Mouse (Mus musculus) Muller cell, postnatal 12 days (primary cell): Measurements from ENCODE around the gene Lpcat1.
A peak's percentile ranks its signal among the peaks of the same experiment; 100 is the strongest.

Source experiments
- DNase-seq: peaks from one replicate; pipeline ENCODE4 v3.0.0-alpha.2; 2015; ENCODE audit errors: inconsistent ontology term

Lpcat1 gene

GRCm38 (mm10) chr13:73467034-73467420 is at the start of gene Lpcat1:
TSS of gene Lpcat1 (plus strand) at chr13:73467197.
- peak; percentile 92 for DNase-seq

DNA sequence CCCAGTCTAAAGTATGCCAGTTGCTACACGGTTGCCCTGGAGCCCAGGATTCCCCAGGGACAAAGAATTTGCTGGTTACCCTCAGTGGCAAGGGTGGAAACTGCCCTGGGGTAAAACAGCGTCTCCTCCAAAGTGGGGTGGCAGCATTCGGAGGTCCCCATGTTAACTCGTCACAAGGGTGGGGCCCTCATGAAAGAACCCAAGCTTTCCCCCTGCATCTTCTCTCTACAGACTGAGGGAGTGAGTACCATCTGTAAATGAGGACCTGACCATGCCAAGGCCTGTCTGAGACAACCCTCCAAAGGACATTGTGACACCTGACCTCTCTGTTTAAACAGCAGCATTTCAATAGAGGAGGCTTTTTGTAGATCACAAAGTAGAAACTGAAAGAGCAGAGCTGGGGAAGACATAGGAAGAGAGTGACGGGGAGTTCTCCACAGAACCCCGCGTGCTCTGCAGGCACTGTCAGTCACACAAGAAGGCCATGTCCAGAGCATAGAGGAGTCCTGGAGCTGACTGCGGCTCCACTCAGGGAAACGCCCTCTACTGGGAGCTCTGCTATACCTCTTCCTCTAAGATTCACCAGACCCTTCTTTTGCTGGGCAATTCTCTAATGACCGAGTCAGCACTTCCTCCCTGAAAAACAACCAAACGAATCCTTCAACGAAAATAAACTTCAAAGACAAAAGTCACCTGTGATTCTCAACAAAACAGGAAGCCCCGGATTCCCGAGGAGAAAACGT is 49.3 kb upstream of the Lpcat1 start:
- no peak for DNase-seq

- DNase-seq: no peak
Measured at GRCm38 (mm10) chr13:73418297-73418696, 48.7 kb upstream of the Lpcat1 start.

DNA sequence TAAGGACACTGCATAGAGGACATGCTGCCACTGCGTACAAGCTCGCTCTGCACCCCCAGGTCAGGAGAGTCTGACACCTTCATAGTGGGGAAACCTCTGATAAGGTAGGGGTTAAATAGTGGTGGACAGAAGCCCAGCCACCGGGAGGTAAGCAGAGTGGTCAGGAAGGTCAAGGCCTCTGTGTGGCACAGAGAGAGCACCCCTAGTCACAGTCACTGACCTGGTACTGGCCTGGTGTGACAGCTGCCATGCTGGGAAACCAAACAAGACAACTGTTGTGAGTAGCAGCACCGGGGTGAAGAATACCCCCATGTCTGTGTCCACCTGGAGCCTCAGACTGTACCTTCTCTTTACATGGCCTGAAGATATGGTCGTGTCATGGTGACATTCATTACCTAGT is 47.8 kb upstream of the Lpcat1 start:
- no peak for DNase-seq

DNA sequence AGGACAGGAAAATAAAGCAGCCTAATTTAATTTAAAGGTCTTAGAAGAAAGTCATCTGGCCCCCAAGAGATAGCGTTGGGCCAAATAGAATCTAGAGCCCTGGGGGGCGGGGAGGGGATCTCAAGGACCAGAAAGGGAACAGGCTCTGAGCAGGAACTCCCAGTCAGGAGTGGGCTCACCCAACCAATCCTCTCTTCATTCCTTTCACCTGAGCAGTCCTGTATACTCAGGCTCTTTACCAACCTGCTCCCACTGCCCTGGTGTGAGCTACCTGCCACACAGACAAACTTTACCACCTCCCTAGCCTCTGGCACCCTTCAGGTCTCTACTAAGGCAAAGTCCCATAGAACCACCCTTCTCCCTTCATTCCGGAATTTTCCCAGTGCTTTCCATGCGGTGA is 44.0 kb upstream of the Lpcat1 start:
- no peak for DNase-seq

DNA sequence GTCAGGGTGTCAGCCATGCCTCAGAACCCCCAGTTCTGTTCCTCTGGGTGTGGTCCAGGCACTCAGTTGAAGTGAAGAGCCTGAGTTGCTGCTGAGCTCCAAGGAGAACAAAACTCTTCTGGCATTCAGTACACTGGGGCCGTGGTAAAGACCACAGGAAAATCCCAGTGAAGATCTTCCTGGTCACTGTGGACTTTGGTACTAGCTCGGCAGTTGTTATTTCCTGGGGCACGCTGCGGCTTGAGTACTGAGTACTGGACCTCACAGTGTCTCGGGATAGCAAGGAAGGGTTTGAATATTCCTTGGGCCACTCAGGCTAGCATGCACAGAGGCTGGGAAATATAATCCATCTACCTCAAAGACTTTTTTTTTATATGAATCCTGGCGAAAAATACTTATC is 42.0 kb upstream of the Lpcat1 start:
- no peak for DNase-seq

GRCm38 (mm10) chr13:73425839-73426490 is 41.0 kb upstream of the Lpcat1 start:
- peak; percentile 44 for DNase-seq

DNA sequence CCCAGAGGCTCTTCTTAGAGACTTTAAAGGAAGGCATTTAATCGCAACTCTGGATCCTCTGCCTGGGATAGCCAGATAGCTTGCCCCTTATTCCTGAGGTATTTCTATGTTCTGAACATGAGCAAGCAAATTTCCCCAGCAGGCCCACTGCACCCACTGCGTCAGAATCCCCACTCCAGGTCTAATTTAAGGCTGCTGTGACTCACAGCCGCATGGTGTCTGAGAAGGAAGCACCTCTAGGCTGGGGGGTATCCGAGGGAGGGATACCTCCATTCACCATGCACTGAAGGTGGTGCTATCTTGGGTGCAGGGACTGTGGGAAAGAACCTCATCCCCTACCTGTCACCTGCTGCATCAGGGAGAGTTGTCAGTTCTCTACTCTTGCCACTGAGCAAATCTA is 40.4 kb upstream of the Lpcat1 start:
- DNase-seq: no peak

DNA sequence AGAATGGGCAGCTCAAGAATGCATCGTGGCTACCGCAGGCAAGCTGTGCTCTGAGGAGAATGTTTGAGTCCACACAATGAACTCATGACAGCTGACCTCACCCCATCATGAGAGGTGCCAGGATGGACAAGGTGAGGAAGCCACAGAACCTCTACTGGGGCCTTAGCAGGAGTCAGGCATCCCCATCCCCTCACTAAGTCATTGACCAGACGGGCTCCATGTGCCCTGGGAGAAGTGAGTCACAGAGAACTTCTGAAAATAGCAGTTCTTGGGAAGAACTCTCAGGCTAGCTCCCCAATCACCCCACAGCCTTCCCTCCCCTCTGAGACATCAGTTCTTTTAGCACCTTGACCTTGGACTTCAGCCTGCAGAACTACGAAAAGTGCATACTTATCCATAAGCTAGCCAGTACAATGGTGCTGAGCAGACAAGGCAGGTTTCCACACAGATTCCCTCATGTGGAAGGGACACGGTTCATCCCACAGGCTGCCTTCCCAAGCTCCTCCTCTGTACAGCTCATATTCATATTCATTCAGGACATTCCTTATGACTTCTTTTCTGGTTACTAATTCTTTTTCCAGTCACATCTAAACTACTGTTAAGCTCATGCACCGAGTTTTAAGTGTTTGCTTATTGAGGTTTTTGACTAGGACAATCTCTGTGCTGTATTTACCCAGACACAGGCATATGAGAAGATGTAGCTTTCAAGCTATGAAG is 37.2 kb upstream of the Lpcat1 start:
- peak; percentile 66 for DNase-seq

DNA sequence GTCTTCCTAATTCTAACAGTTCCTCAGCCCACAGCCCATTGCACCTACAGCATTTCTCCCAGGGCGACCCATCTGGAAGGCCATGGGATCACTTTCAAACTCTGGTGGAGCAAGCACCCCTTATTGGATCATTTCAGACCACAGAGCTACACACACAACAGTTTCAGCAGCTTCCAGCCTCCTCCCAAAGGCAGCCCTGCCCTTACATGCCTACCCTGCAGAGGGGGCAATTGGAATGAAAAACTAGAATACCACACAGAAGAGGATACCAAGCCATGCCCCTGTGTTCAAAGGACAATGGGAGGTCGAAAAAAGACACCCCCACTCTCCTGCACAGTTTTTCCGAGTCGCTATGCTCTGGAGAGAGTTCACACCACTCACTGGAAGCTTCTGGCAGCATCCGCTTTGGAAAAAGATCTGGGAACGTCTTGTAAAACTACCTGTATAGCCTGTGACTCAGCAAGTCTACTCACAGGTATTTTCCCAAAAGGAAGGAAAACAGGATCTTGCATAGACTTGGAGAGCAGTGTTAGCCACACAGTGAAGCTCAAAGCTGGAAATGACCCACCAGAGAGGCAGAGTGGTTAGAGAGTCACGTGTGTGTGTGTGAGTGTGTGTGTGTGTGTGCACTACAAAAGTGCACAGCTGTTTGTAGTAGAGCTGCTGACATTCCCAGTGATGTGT is 34.4 kb upstream of the Lpcat1 start:
- DNase-seq: no peak

- no peak for DNase-seq
Measured at GRCm38 (mm10) chr13:73433681-73434535, 33.1 kb upstream of the Lpcat1 start.

- DNase-seq: no peak
Measured at GRCm38 (mm10) chr13:73434687-73435086, 32.3 kb upstream of the Lpcat1 start.

- no peak for DNase-seq
Measured at GRCm38 (mm10) chr13:73435662-73436061, 31.3 kb upstream of the Lpcat1 start.

GRCm38 (mm10) chr13:73439057-73439456 is 27.9 kb upstream of the Lpcat1 start:
- DNase-seq: no peak

DNA sequence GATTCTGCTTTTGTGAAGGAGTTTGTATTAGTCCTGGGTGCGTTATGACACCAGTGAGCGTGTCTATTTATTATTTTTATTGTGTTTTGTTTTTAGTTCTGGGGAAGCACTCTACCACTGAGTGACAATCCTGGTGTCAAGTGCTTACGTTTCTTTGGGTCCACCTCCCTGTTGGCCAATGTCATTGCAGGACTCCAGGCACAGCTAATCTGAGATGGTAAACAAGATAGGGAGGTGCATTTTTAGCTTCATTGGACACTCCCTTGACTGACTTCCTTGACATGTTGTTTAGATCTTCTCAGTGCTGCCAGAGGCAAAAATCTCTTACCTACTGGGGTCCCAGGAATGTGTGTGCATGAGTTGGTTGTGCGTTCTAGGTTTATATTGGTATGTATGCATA is 26.0 kb upstream of the Lpcat1 start:
- DNase-seq: no peak

GRCm38 (mm10) chr13:73441686-73442085 is 25.3 kb upstream of the Lpcat1 start:
- DNase-seq: peak; percentile 39

DNA sequence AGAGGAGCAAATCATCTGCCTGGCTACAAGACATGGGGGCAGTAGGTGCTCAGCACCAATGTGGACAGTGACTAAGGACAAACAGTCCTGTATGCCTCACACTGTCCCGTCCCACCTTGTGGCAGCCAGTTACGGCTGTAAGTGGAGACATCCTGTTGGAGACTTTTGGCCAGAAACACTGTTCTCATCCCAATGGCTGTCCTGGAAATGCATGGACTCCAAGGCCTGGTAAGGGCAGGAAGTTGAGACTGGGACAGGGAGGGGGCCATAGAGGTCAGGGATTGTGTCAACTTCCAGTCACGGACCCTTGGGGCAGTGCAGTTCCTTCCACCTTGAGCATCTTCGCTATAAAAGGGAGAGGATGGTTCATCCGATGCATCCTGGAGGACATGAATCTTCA is 24.6 kb upstream of the Lpcat1 start:
- DNase-seq: no peak

DNA sequence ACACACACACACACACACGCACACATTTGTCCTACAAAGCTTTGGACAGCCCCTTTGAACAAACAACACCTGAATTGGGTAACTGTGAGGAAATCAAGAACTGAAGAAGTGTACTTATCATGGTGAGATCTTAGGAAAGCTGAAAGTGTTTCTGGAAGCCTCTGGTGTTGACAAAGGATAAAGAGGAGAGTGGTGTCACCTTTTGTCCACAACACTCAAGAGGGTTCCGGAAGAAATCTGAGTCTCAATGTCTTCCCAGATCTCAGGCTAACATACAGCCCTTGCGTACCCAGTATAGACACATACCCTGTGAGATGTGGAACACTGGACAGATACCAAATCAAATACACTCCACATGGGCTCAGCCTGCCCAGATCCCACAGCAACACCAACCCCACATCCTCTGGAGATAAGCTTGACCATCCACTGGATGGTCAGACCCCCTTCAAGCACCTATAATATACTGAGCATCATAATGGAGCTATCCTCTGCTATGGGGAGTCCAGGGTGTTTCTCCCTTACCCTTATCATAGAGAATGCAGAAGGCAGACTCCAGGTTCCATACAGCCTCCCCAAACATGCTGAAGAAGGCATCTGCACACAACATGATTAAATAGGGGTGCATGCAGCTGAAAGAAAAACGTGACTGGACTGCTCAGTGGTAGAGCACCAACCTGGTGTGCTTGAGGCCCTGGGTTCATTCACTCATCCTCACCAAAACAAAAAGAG is 23.7 kb upstream of the Lpcat1 start:
- no peak for DNase-seq

- peak; percentile 50 for DNase-seq
Measured at GRCm38 (mm10) chr13:73445087-73445486, 21.9 kb upstream of the Lpcat1 start.

DNA sequence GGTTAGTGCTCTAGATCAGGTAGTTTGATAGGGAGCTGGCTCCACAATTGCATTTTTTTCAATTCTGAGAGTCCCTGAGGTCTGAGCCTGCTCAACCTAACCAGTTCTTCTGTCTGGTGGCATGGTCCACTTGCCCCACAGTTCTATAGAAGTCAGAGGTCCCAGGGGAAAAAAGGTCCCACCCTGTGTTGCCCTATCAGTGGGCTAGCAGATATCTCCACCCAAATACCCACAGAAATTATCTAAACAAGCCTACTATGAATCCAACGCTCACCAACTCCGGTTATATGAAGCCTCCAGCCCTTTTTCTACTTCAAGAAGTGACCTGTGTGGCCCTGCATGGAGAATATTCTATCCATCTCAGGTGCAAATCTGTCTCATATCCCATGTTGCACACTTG is 20.9 kb upstream of the Lpcat1 start:
- DNase-seq: no peak

GRCm38 (mm10) chr13:73446494-73446893 is 20.5 kb upstream of the Lpcat1 start:
- no peak for DNase-seq
